Mouse (Mus musculus) Patski (cell line): ENCODE data around the gene Ppp4r4. TPM values are rescaled to one million over a fixed set of nuclear protein-coding genes. Genes with fewer than 3 reads are reported as not detected.
"Not testable (repeated sequence)": the region's sequence is repeated elsewhere in the genome, so short reads cannot be mapped to it uniquely, and the experiment has no call there.

ENCODE experiments used
- ATAC-seq: fragments of 100-300 bp; one replicate; pipeline ENCODE4 v1.8.0; 2021
- CTCF ChIA-PET: fragments of 350-600 bp; sonication (Branson Sonifier 250); formaldehyde crosslinking; loops from one replicate; lab custom pipeline; 2022; ENCODE audit warnings: inconsistent platforms; lab: Charles Lee
- POLR2A ChIA-PET: fragments of 350-600 bp; sonication (Branson Sonifier 250); formaldehyde crosslinking; loops from one replicate; lab custom pipeline; 2022; ENCODE audit warnings: antibody characterized with exemption, inconsistent platforms; lab: Charles Lee
- DNase-seq: peaks from one replicate; pipeline ENCODE4 v3.0.0-alpha.2; 2011; ENCODE audit warnings: low read depth, low spot score
- H3K27me3 ChIP-seq: fragments of 371-371 bp; one replicate; pipeline ENCODE4 v1.5.1; 2021
- CTCF ChIP-seq: fragments of 100-300 bp; IDR thresholded peaks from one replicate; pipeline ENCODE4 v1.5.1; 2021
- in situ Hi-C: fragments of 300-500 bp; cut with MboI; formaldehyde crosslinking; loops from 3 replicates; pipeline ENCODE4 v1.11.1; 2018; ENCODE audit warnings: low pct_unique_long_range_greater_than_20kb, mixed read lengths
- polyA plus RNA-seq: library from polyadenylated mRNA; unstranded; gene quantifications from one replicate; pipeline ENCODE4 v1.2.3, GENCODE M21; 2021

Ppp4r4 gene
- polyA plus RNA-seq = 10.6 TPM

DNA sequence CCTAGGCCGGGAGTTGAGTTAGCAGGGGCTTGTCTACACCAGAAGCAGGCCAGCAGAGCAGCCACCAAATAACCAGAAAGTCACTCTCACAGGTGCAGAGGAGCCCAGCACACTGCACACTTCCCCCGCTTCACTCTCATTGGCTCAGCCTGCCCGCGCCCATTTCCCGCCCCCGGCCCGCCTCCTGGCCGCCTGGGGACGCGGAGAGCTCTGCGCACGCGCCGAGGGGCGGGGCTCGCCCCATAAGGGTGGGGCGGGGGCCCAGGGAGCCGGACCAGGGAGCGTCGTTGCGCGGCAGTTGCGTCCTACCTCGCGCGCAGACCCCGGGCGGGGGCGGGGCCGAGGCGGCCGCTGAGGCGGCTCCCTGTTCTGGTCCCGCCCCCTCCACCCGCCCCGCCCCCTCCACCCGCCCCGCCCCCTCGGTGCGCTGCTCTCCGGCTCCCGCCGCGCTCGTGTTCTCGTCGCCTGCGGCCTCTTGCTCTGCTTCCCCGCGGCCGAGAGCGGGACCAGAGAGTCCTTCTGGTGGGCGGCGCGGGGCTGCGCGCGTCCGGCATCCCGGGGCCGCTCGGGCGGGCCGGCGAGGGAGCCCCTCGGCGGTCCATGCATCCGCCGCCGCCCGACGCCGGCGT, at the start of gene Ppp4r4:
Ppp4r4 (plus strand) TSS at position 264 of the 629 bp plus-strand sequence.
- no peak for TF ChIP-seq CTCF

DNA sequence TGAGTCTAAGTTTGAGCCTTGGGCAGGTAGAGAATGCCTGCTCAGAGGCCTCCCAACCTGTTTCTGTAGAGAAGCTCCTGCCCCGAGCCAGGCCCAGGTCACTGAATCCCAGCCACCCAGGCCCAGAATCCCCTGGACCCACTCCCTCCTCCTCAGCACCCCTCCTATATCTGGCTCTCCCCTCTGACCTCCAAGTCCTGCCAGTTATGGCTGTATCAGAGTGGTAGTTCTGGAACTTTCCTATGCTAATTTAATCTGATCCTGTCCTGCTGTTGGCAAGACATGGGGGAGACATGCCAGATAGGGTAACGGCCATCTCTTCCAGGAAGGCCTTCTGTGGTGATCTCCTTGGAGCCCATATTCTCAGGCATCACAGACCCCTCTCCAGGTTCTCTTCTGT, 49.3 kb upstream of the Ppp4r4 start:
- ChIA-PET POLR2A (no interaction called here), CTCF (interaction anchor here (1.7 kb wide), 1 partner anchor 10 kb away, joined by 5 read pairs; no protein-coding TSS in a partner anchor)
- peaks cover 43% of the 10 kb centered on the region for H3K27me3 ChIP-seq
- in situ Hi-C loops = loop anchor here (25.0 kb wide), 1 partner anchor 345 kb away; no protein-coding TSS in a partner anchor
- TF ChIP-seq CTCF = no peak
- ATAC-seq = no peak
- DNase-seq = no peak

More for the DNA sequence above, at the start of gene Ppp4r4:
- DNase-seq (peak; percentile 39), ATAC-seq (peak; percentile 87)
- ChIA-PET CTCF (interaction anchor here (3.4 kb wide), 1 partner anchor 12 kb away, joined by 11 read pairs; no protein-coding TSS in a partner anchor), POLR2A (no interaction called here)
- H3K27me3 ChIP-seq = peaks cover 6% of the 10 kb centered on the region
- in situ Hi-C loops = no loop called here

DNA sequence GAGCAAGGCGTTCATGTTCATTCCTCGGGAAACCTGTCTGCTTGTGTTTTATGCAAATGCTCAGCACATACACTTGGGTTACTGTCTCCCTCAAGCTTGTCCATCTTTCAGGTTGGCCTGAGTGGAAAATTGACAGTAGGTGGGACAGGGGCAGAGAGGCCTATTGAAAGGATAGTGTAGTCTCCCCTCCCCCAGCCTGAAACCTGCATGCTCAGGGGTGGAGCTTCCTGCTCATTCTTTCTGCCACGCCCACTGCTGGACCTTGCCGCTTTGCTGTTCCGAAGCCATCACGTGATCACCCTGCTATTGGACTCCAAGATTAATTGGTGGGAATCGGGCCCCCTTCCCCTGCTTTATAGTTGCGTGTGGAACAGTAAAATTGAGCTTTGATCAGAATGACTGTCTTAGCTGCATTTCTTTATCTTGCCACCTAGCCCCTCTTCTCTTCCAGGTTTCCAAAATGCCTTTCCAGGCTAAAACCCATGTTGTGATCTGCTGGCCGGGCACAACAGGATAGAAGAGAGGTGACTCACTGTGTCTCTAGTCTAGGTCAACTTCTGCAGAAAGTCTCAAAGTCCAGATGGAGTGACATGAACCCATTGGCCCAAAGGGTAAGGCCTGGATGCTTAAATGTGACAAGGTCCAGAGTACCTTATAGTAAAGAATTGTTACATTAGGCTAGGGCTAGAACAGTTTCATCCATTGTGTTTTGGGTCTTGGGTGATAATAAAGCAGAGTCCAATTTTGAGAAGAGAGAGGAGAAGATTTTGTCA, 47.7 kb upstream of the Ppp4r4 start:
- CTCF ChIA-PET = interaction anchor here (1.7 kb wide), 1 partner anchor 9 kb away, joined by 5 read pairs; no protein-coding TSS in a partner anchor
- ATAC-seq, POLR2A ChIA-PET, DNase-seq: not testable (repeated sequence)
- in situ Hi-C loops = loop anchor here (25.0 kb wide), 1 partner anchor 347 kb away; no protein-coding TSS in a partner anchor
- H3K27me3 ChIP-seq = peaks cover 33% of the 10 kb centered on the region

DNA sequence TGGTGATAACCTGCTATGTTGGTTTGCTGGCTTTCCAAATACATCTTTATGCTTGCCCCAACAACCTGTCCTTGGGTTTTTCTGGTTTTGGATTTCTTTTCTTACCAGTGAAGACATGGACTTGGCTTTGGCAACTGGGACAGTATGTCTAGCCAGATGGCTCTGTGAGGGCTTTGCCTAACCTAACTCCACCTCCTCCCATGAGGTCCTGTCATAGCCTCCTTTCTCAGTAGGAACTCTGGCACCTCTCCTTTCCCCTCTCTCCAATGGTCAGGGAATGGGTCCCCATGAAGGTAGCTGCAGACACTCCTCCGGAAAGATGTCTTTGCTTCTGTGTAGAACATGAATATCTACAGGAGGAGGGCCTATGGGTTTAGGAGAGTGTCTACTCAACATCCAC, 45.4 kb upstream of the Ppp4r4 start:
- no peak for ATAC-seq
- no peak for DNase-seq
- ChIA-PET CTCF (interaction anchor here (1.7 kb wide), 1 partner anchor 53 kb away, joined by 3 read pairs; the partner anchor contains the start of gene Ifi27), POLR2A (no interaction called here)
- peaks cover 31% of the 10 kb centered on the region for H3K27me3 ChIP-seq
- in situ Hi-C loops = loop anchor here (25.0 kb wide), 1 partner anchor 349 kb away; no protein-coding TSS in a partner anchor
- no peak for TF ChIP-seq CTCF

DNA sequence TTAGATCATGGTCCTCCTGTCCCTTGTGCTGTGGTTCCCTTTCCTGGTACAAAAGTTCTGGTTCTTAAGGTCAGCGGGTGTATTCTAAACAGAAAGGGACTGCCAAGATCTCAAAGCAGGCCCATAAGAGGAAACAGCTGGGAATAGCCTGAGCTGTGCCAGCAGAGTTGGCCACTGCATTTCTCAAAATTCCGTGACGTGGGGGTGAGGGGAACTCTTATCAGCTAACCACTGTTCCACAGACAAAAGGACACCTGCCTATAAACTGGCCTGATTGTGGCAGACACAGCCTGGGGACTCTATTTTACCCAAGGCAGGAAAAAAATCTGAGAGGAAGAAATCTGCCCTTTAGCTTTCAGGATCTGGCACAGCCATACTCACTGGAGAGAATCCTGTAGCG, 44.8 kb upstream of the Ppp4r4 start:
- CTCF ChIA-PET = interaction anchor here (1.7 kb wide), 1 partner anchor 53 kb away, joined by 3 read pairs; the partner anchor contains the start of gene Ifi27
- ATAC-seq (no peak), DNase-seq (no peak)
- in situ Hi-C loops = loop anchor here (25.0 kb wide), 1 partner anchor 350 kb away; no protein-coding TSS in a partner anchor
- POLR2A ChIA-PET = no interaction called here
- TF ChIP-seq CTCF = no peak
- peaks cover 31% of the 10 kb centered on the region for H3K27me3 ChIP-seq

DNA sequence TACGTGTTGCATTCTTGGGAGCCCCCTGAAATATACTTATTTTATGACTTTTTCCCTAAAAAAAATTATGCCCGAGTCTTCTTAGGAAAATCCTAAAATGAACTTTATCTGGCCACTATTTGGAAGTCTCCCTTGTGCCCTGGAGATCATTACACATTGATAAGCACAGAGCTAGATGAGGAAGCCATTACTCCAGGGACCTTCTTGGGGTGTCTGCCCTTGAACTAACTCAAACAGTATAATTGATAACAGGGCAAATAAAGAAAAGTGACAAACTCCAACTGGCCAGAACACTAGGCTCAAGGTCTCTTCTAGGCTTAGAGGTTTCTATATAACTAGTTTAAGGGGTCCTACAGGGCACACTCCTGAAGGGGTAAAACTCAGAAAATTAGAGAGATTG, 44.3 kb upstream of the Ppp4r4 start:
- CTCF ChIA-PET = interaction anchor here (1.7 kb wide), 1 partner anchor 54 kb away, joined by 3 read pairs; the partner anchor contains the start of gene Ifi27
- POLR2A ChIA-PET = no interaction called here
- H3K27me3 ChIP-seq = peaks cover 31% of the 10 kb centered on the region
- DNase-seq = no peak
- TF ChIP-seq CTCF = no peak
- ATAC-seq = no peak
- in situ Hi-C loops = loop anchor here (25.0 kb wide), 1 partner anchor 350 kb away; no protein-coding TSS in a partner anchor

DNA sequence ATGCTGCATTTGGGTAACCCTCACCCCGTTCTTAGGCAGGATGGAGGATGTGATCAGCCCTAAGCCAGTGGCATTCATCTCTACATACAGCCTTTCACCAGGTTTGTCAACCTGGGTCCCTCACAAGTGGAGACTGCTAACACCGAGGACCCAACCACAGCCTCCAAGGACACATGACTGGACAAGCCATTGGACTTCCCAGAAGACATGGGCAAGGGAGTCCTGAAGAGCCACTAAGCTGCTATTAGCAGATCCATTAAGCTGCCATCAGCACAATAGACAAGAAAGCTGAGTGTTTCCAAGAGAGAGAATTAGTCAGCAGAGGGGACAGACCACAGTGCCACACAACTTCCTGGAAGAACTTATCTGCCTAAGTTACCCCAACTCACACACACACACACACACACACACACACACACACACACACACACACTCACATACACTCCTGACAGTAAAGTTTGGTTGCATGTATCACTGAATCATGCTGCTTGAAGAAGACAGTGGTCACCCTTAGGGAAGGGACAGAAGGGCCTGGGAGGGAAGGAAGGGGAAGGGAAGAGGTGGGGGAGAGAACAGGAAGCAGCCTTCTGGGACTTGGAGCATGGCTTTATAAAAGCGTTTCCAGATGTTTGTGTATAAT, 40.9 kb upstream of the Ppp4r4 start:
- in situ Hi-C loops = loop anchor here (5.0 to 25.0 kb wide), 2 partner anchors 64 to 354 kb away; partner anchors contain the start of gene Ddx24
- POLR2A ChIA-PET = no interaction called here
- H3K27me3 ChIP-seq = peaks cover 12% of the 10 kb centered on the region
- CTCF ChIA-PET = interaction anchor here (0.8 kb wide), 1 partner anchor 66 kb away, joined by 4 read pairs; the partner anchor contains the start of gene Ddx24
- no peak for ATAC-seq
- no peak for TF ChIP-seq CTCF
- DNase-seq = no peak

DNA sequence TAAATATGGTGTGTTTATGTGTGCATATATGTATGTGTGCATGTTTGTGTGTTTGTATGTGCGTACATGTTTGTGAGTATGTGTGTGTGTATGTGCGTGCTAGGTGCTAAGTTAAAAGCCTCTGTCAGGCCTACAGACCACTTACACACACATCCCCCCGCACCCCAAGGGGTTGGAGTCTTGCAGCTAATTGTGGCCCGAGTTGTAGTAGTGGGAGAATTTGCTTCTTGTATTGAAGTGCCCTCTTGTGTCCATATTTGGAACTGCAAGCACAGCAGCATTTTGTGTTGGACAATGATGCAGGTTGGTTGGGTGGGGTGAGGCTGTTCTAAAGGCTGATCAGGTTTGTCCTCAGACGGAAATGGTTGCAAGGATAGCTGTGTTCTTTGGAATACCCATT, 39.3 kb upstream of the Ppp4r4 start:
- peak; percentile 81 for TF ChIP-seq CTCF
- ChIA-PET CTCF (interaction anchor here (0.6 to 2.1 kb wide), 5 partner anchors 9 to 176 kb away, joined by 3 to 13 read pairs (median 3); partner anchors contain the start of gene Ddx24), POLR2A (no interaction called here)
- H3K27me3 ChIP-seq = peaks cover 3% of the 10 kb centered on the region
- in situ Hi-C loops = loop anchor here (5.0 to 25.0 kb wide), 2 partner anchors 65 to 355 kb away; partner anchors contain the start of gene Ddx24
- DNase-seq = peak; percentile 17
- ATAC-seq = no peak

DNA sequence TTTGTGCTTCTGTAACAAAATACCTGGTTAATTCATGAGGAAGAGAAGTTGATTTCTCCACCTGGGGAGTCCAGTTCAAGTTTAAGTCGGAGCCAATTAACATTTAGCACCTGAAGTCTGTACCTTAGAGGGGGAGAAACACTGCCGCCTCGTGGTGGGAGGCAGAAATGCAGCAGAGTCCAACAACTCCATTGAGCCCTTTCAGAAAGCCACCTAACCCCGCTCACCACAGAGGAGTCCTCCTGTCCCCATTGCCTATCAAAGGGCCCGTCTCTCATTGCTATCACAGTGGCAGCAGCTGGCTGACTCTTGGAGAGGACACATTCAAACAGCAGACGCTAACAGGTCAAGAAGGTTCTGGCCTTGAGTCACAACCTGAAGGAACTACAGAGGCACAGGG, 37.6 kb upstream of the Ppp4r4 start:
- no peaks in the 10 kb centered on the region for H3K27me3 ChIP-seq
- in situ Hi-C loops = loop anchor here (5.0 to 25.0 kb wide), 2 partner anchors 67 to 357 kb away; partner anchors contain the start of gene Ddx24
- DNase-seq = no peak
- ATAC-seq = no peak
- ChIA-PET POLR2A (no interaction called here), CTCF (interaction anchor here (1.3 to 1.6 kb wide), 2 partner anchors 9 to 68 kb away, joined by 3 read pairs; no protein-coding TSS in a partner anchor)
- peak; percentile 83 for TF ChIP-seq CTCF

DNA sequence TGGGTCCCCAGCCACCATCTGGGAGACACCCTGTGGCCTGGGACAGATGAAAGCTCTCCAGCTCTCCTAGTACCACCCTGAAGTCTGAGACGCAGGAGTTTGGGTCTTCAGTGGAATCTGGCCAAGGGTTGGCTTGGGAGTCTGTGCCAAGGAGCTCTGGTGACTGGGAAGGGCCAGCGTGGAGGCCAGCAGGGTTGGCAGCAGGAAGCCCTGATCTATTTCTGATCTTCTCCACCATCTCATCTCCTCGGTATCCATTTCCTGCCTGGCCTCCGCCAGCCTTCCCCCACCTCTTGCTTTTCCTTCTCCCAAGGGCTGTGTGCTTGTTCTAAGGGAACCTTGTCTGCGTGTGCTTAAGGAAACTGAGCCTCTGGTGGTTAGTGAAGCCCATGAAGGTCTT, 33.3 kb upstream of the Ppp4r4 start:
- ATAC-seq (no peak), DNase-seq (no peak)
- ChIA-PET POLR2A (no interaction called here), CTCF (no interaction called here)
- TF ChIP-seq CTCF = no peak
- in situ Hi-C loops = loop anchor here (25.0 kb wide), 1 partner anchor 361 kb away; no protein-coding TSS in a partner anchor
- H3K27me3 ChIP-seq = no peaks in the 10 kb centered on the region
